Mouse (Mus musculus) E14TG2a.4 (cell line): ENCODE data around the gene Zfp865.

Source experiments
- CTCF ChIP-seq: conservative IDR thresholded peaks from 2 replicates; pipeline ENCODE4 v1.5.1; 2014; ENCODE audit warnings: low read length
- NANOG ChIP-seq: IDR thresholded peaks from 2 replicates; pipeline ENCODE4 v1.6.1; 2014; ENCODE audit warnings: borderline replicate concordance, low read length, mixed read lengths

DNA sequence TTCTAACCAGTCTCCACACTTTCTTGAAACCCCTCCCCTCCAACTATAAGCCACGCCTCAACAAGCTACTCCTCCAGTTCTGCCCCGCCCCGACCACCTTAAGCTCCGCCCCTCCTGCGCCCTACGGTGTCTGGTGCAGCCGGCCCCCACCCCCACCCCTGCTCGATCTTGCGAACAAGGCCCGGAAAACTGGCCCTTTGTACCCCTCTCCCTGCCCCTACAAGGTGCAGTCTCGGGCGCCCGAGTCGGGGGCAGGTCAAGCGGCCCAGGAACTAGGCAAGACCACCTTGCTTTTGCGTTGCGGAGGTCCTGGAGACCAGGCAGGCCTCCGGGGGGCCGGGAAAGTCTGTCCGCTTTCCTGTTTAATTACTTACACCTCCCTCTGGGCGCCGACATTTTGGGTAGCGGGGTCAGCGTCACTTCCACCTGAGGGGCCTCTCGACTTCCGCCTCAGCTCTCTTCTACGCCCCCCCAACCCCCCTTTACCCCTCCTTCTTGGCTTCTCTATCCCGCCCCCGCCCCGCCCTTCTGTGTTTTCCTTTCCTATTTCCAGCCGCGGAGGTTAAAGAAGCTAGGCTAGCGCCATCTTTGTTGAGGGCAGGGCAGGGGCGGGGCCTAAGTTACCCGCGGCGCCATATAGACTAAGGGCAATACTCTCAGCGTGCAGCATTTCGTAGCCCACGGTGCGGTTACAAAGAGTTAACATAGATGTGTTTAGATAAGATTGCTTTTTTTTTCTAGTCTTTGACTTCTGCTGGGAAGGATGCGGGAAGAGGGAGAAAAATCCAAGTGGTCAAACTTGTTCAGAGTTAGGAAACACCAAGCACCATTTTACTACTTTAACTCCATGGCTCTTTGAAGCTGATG is 5.7 kb upstream of the Zfp865 start, which contains the start of the genes Zfp524 and Fiz1:
- TF ChIP-seq CTCF (no peak), NANOG (no peak)
